Mouse (Mus musculus) erythroblast, embryonic 14.5 days (primary cell): ENCODE results near the gene Pkd1l3.

Experiments used
- GATA1 ChIP-seq: IDR thresholded peaks from 2 replicates; pipeline ENCODE4 v1.6.1; 2012; ENCODE audit warnings: low read length, inconsistent platforms, mixed read lengths
- TAL1 ChIP-seq: IDR thresholded peaks from 3 replicates; pipeline ENCODE4 v1.6.1; 2012; ENCODE audit warnings: low read length, inconsistent platforms, mixed read lengths

DNA sequence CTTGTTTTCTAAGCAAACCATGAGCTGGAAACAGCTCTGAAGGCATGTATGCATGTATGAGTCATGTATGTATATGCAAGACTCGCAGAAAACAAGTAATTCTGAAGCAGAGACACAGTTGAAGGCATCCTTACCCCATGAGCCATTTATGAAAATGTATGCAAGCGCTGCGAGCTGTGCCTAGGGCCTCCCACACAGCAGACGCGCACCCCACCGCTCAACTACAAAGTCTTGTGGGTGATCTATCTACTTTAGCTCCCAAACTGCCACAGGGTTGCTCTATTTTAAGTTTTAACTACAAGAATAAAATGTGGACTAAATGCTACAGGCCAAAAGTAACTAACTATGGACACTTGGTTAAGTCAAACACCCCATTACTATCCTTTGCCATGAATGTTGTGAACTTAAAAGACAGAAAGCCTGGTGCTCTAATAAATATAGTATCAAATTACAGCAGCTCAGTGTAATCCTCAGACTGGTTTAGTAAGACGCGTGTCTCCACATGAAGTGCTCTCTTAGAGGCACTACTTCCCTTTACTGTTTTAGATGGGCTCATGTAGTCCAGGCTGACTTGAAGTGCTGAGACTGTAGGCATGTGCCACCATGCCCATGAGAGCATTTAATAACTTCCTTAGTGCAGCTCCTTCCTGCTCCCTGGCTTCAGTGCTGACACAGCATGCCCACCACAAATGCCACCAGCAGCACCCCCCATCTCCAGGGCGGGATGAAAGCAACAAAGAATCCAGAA is 61.8 kb downstream of the Pkd1l3 start:
- no peak for TF ChIP-seq GATA1
- no peak for TF ChIP-seq TAL1
